Mouse (Mus musculus): ENCODE results near the gene Ptpa. TPM values are rescaled to one million over a fixed set of nuclear protein-coding genes. Genes with fewer than 3 reads are reported as not detected.
"Not testable (repeated sequence)": the region's sequence is repeated elsewhere in the genome, so short reads cannot be mapped to it uniquely, and the experiment has no call there.

Ptpa gene
- polyA plus RNA-seq, 1 experiment from 2014 or later: 94.5 TPM

- peaks cover 16% of the 10 kb centered on the region for H3K4me1 ChIP-seq (replicated peaks; ENCODE audit: control insufficient read depth, insufficient read depth, low read length)
- H3K4me3 ChIP-seq (ENCODE audit: low read depth, low read length): peak overlapping the region; percentile 88; the same call in 1 of the 2 replicates
- not testable (repeated sequence) for DNase-seq (ENCODE audit: low spot score); H3K27me3 ChIP-seq (ENCODE audit: control insufficient read depth, insufficient read depth, low read length); H3K36me3 ChIP-seq (ENCODE audit: control insufficient read depth, insufficient read depth, low read length); H3K9me3 ChIP-seq (ENCODE audit: control insufficient read depth, low read length); H3K9ac ChIP-seq (ENCODE audit: low read length); H3K27ac ChIP-seq (ENCODE audit: low read depth, low read length); ATAC-seq (replicated peaks; ENCODE audit: low FRiP score)
- peak overlapping the region; percentile 94; the same call in 1 of the 2 replicates for H3K4me2 ChIP-seq (ENCODE audit: low read depth, low read length, severe bottlenecking)
- 79% methylated on average over 6 of the region's 6 CpGs for WGBS
Measured at GRCm38 (mm10) chr2:30417154-30417553, 1.3 kb downstream of the Ptpa start.

GRCm38 (mm10) chr2:30417595-30418165 lies 1.8 kb downstream of the Ptpa start:
- Histone ChIP-seq H3K9me3 (ENCODE audit: control insufficient read depth, low read length) (no peaks in the 10 kb centered on the region), H3K4me3 (ENCODE audit: low read depth, low read length) (no peak overlapping the region), H3K36me3 (ENCODE audit: control insufficient read depth, insufficient read depth, low read length) (no peaks in the 10 kb centered on the region; the same call in 1 of the 2 replicates), H3K9ac (ENCODE audit: low read length) (no peak overlapping the region), H3K27ac (ENCODE audit: low read depth, low read length) (no peak overlapping the region), H3K27me3 (ENCODE audit: control insufficient read depth, insufficient read depth, low read length) (no peaks in the 10 kb centered on the region), H3K4me1 (replicated peaks; ENCODE audit: control insufficient read depth, insufficient read depth, low read length) (peaks cover 16% of the 10 kb centered on the region), H3K4me2 (ENCODE audit: low read depth, low read length, severe bottlenecking) (no peak overlapping the region)
- DNase-seq (ENCODE audit: low spot score) (no peak), ATAC-seq (replicated peaks; ENCODE audit: low FRiP score) (no peak)
- 80% methylated on average over 5 of the region's 5 CpGs for WGBS

GRCm38 (mm10) chr2:30418259-30418658 lies 2.4 kb downstream of the Ptpa start:
- H3K9ac ChIP-seq (ENCODE audit: low read length): peak overlapping the region; percentile 16; the same call in 1 of the 2 replicates
- WGBS: 78% methylated on average over 6 of the region's 6 CpGs
- H3K27ac ChIP-seq (ENCODE audit: low read depth, low read length): peak overlapping the region; percentile 25; the same call in 1 of the 2 replicates
- H3K4me2 ChIP-seq (ENCODE audit: low read depth, low read length, severe bottlenecking): no peak overlapping the region
- peaks cover 16% of the 10 kb centered on the region for H3K4me1 ChIP-seq (replicated peaks; ENCODE audit: control insufficient read depth, insufficient read depth, low read length)
- H3K4me3 ChIP-seq (ENCODE audit: low read depth, low read length): no peak overlapping the region
- no peaks in the 10 kb centered on the region for H3K27me3 ChIP-seq (ENCODE audit: control insufficient read depth, insufficient read depth, low read length)
- no peaks in the 10 kb centered on the region for H3K9me3 ChIP-seq (ENCODE audit: control insufficient read depth, low read length)
- DNase-seq (ENCODE audit: low spot score): no peak
- H3K36me3 ChIP-seq (ENCODE audit: control insufficient read depth, insufficient read depth, low read length): no peaks in the 10 kb centered on the region; the same call in 1 of the 2 replicates
- no peak for ATAC-seq (replicated peaks; ENCODE audit: low FRiP score)

GRCm38 (mm10) chr2:30419112-30419511 lies 3.3 kb downstream of the Ptpa start:
- no peaks in the 10 kb centered on the region for H3K9me3 ChIP-seq (ENCODE audit: control insufficient read depth, low read length)
- H3K36me3 ChIP-seq (ENCODE audit: control insufficient read depth, insufficient read depth, low read length): no peaks in the 10 kb centered on the region; the same call in 1 of the 2 replicates
- WGBS: 33% methylated on average over 10 of the region's 10 CpGs
- ATAC-seq (replicated peaks; ENCODE audit: low FRiP score) (no peak), DNase-seq (ENCODE audit: low spot score) (no peak)
- H3K27ac ChIP-seq (ENCODE audit: low read depth, low read length): no peak overlapping the region
- no peak overlapping the region for H3K4me3 ChIP-seq (ENCODE audit: low read depth, low read length)
- H3K9ac ChIP-seq (ENCODE audit: low read length): peak overlapping the region; percentile 37
- H3K4me1 ChIP-seq (replicated peaks; ENCODE audit: control insufficient read depth, insufficient read depth, low read length): peaks cover 16% of the 10 kb centered on the region
- no peak overlapping the region for H3K4me2 ChIP-seq (ENCODE audit: low read depth, low read length, severe bottlenecking)
- no peaks in the 10 kb centered on the region for H3K27me3 ChIP-seq (ENCODE audit: control insufficient read depth, insufficient read depth, low read length)

- Histone ChIP-seq H3K36me3 (ENCODE audit: control insufficient read depth, insufficient read depth, low read length) (no peaks in the 10 kb centered on the region; the same call in 1 of the 2 replicates), H3K9ac (ENCODE audit: low read length) (no peak overlapping the region), H3K4me1 (replicated peaks; ENCODE audit: control insufficient read depth, insufficient read depth, low read length) (peaks cover 16% of the 10 kb centered on the region), H3K4me2 (ENCODE audit: low read depth, low read length, severe bottlenecking) (no peak overlapping the region), H3K4me3 (ENCODE audit: low read depth, low read length) (no peak overlapping the region), H3K9me3 (ENCODE audit: control insufficient read depth, low read length) (no peaks in the 10 kb centered on the region), H3K27me3 (ENCODE audit: control insufficient read depth, insufficient read depth, low read length) (no peaks in the 10 kb centered on the region), H3K27ac (ENCODE audit: low read depth, low read length) (no peak overlapping the region)
- ATAC-seq (replicated peaks; ENCODE audit: low FRiP score): no peak
- DNase-seq (ENCODE audit: low spot score): no peak
- WGBS: 89% methylated on average over 4 of the region's 4 CpGs
Measured at GRCm38 (mm10) chr2:30421432-30421831, 5.6 kb downstream of the Ptpa start.

- ATAC-seq (replicated peaks; ENCODE audit: low FRiP score): no peak
- Histone ChIP-seq H3K4me3 (ENCODE audit: low read depth, low read length) (no peak overlapping the region), H3K9ac (ENCODE audit: low read length) (no peak overlapping the region), H3K36me3 (ENCODE audit: control insufficient read depth, insufficient read depth, low read length) (peaks cover 8% of the 10 kb centered on the region; the same call in 1 of the 2 replicates), H3K9me3 (ENCODE audit: control insufficient read depth, low read length) (no peaks in the 10 kb centered on the region), H3K4me1 (replicated peaks; ENCODE audit: control insufficient read depth, insufficient read depth, low read length) (no peaks in the 10 kb centered on the region), H3K4me2 (ENCODE audit: low read depth, low read length, severe bottlenecking) (no peak overlapping the region), H3K27me3 (ENCODE audit: control insufficient read depth, insufficient read depth, low read length) (no peaks in the 10 kb centered on the region), H3K27ac (ENCODE audit: low read depth, low read length) (no peak overlapping the region)
- DNase-seq (ENCODE audit: low spot score): no peak
Measured at GRCm38 (mm10) chr2:30429156-30429555, 13.3 kb downstream of the Ptpa start.

- no peak overlapping the region for H3K4me2 ChIP-seq (ENCODE audit: low read depth, low read length, severe bottlenecking)
- H3K27ac ChIP-seq (ENCODE audit: low read depth, low read length): no peak overlapping the region
- ATAC-seq (replicated peaks; ENCODE audit: low FRiP score) (peak; percentile 72; the same call in 1 of the 2 replicates), DNase-seq (ENCODE audit: low spot score) (peak; percentile 80)
- H3K9ac ChIP-seq (ENCODE audit: low read length): no peak overlapping the region
- H3K9me3 ChIP-seq (ENCODE audit: control insufficient read depth, low read length): no peaks in the 10 kb centered on the region
- H3K4me3 ChIP-seq (ENCODE audit: low read depth, low read length): no peak overlapping the region
- H3K27me3 ChIP-seq (ENCODE audit: control insufficient read depth, insufficient read depth, low read length): no peaks in the 10 kb centered on the region
- WGBS: 61% methylated on average over 5 of the region's 5 CpGs
- H3K36me3 ChIP-seq (ENCODE audit: control insufficient read depth, insufficient read depth, low read length): peaks cover 13% of the 10 kb centered on the region
- H3K4me1 ChIP-seq (replicated peaks; ENCODE audit: control insufficient read depth, insufficient read depth, low read length): peaks cover 2% of the 10 kb centered on the region; the same call in 1 of the 2 replicates
Measured at GRCm38 (mm10) chr2:30435326-30436155, 19.7 kb downstream of the Ptpa start.

GRCm38 (mm10) chr2:30436156-30436545 lies 20.3 kb downstream of the Ptpa start:
- no peaks in the 10 kb centered on the region for H3K27me3 ChIP-seq (ENCODE audit: control insufficient read depth, insufficient read depth, low read length)
- H3K27ac ChIP-seq (ENCODE audit: low read depth, low read length): no peak overlapping the region
- H3K36me3 ChIP-seq (ENCODE audit: control insufficient read depth, insufficient read depth, low read length): peaks cover 13% of the 10 kb centered on the region
- no peak overlapping the region for H3K4me2 ChIP-seq (ENCODE audit: low read depth, low read length, severe bottlenecking)
- H3K4me3 ChIP-seq (ENCODE audit: low read depth, low read length): no peak overlapping the region
- DNase-seq (ENCODE audit: low spot score) (no peak), ATAC-seq (replicated peaks; ENCODE audit: low FRiP score) (0 out of 2 replicates have a peak, but pooled peaks have one; percentile 4)
- WGBS: 76% methylated on average over 5 of the region's 5 CpGs
- H3K4me1 ChIP-seq (replicated peaks; ENCODE audit: control insufficient read depth, insufficient read depth, low read length): peaks cover 8% of the 10 kb centered on the region
- H3K9ac ChIP-seq (ENCODE audit: low read length): no peak overlapping the region
- no peaks in the 10 kb centered on the region for H3K9me3 ChIP-seq (ENCODE audit: control insufficient read depth, low read length)

Data from forebrain, embryonic 11.5 days (tissue).